Mouse (Mus musculus) embryonic facial prominence, embryonic 13.5 days (tissue): ENCODE results near the gene Slc22a23. TPM values are rescaled to one million over a fixed set of nuclear protein-coding genes. Genes with fewer than 3 reads are reported as not detected.

Experiments
- ATAC-seq: fragments of 200-750 bp; cut with Nextera tagmentation; 2 replicates; pipeline ENCODE4 v1.8.0; 2017; ENCODE audit warnings: low read depth; ENCODE audit not compliant: insufficient number of reproducible peaks, insufficient read depth, low FRiP score, low TSS enrichment
- H3K27ac ChIP-seq: fragments of 300-500 bp; sonication (generic); 2 replicates; pipeline ENCODE4 v1.5.1; 2015; ENCODE audit warnings: moderate library complexity, mild to moderate bottlenecking, inconsistent platforms
- H3K27me3 ChIP-seq: fragments of 300-500 bp; sonication (generic); 2 replicates; pipeline ENCODE4 v1.6.1; 2015; ENCODE audit warnings: mild to moderate bottlenecking, inconsistent platforms
- H3K36me3 ChIP-seq: fragments of 300-500 bp; sonication (generic); 2 replicates; pipeline ENCODE4 v1.6.1; 2015; ENCODE audit warnings: mild to moderate bottlenecking, inconsistent platforms
- H3K4me1 ChIP-seq: fragments of 300-500 bp; sonication (generic); 2 replicates; pipeline ENCODE4 v1.6.1; 2015; ENCODE audit warnings: inconsistent platforms
- H3K4me2 ChIP-seq: fragments of 300-500 bp; sonication (generic); 2 replicates; pipeline ENCODE4 v1.6.1; 2015; ENCODE audit warnings: moderate library complexity, mild to moderate bottlenecking, inconsistent platforms
- H3K4me3 ChIP-seq: fragments of 300-500 bp; sonication (generic); 2 replicates; pipeline ENCODE4 v1.5.1; 2015; ENCODE audit warnings: mild to moderate bottlenecking, inconsistent platforms
- H3K9ac ChIP-seq: fragments of 300-500 bp; sonication (generic); 2 replicates; pipeline ENCODE4 v1.6.1; 2015; ENCODE audit warnings: mild to moderate bottlenecking, inconsistent platforms
- H3K9me3 ChIP-seq: fragments of 300-500 bp; sonication (generic); 2 replicates; pipeline ENCODE4 v1.6.1; 2016; ENCODE audit warnings: inconsistent platforms
- WGBS: fragments of 180-500 bp; shearing (Covaris S2); methylation state at CpG from one replicate; pipeline ENCODE4 v1.1.7; 2015; ENCODE audit warnings: mixed read lengths; 5-methylcytosine and 5-hydroxymethylcytosine counted together
- polyA plus RNA-seq: library from polyadenylated mRNA; unstranded; fragments of >200 nt; fragmentation: Nextera tagmentation; extraction: Ambion mirVana; gene quantifications from 2 replicates; pipeline ENCODE4 v1.2.1, GENCODE M21; 2015

Slc22a23 gene
- polyA plus RNA-seq, 1 experiment from 2014 or later, result 3.3 TPM

DNA sequence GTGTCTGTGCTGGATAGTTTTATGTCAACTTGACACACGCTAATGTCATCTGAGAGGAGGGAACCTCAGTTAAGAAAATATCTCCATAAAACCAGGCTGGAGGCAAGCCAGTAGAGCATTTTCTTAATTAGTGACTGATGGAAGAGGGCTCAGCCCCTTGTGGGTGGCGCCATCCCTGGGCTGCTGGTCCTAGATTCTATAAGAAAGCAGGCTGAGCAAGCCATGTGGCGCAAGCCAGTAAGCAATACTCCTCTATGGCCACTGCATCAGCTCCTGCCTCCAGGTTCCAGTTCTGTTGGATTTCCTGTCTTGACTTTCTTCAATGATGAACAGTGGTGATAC is 104.9 kb downstream of the Slc22a23 start:
- Histone ChIP-seq H3K4me2 (no peak overlapping the region), H3K9ac (no peak overlapping the region), H3K36me3 (no peaks in the 10 kb centered on the region), H3K4me3 (no peak overlapping the region), H3K27me3 (no peaks in the 10 kb centered on the region), H3K9me3 (no peaks in the 10 kb centered on the region), H3K4me1 (peaks cover 27% of the 10 kb centered on the region), H3K27ac (peak overlapping the region; percentile 29; the same call in 1 of the 2 replicates)
- WGBS, result 42% methylated on average over 3 of the region's 3 CpGs
- peak; percentile 48; the same call in 1 of the 2 replicates for ATAC-seq

DNA sequence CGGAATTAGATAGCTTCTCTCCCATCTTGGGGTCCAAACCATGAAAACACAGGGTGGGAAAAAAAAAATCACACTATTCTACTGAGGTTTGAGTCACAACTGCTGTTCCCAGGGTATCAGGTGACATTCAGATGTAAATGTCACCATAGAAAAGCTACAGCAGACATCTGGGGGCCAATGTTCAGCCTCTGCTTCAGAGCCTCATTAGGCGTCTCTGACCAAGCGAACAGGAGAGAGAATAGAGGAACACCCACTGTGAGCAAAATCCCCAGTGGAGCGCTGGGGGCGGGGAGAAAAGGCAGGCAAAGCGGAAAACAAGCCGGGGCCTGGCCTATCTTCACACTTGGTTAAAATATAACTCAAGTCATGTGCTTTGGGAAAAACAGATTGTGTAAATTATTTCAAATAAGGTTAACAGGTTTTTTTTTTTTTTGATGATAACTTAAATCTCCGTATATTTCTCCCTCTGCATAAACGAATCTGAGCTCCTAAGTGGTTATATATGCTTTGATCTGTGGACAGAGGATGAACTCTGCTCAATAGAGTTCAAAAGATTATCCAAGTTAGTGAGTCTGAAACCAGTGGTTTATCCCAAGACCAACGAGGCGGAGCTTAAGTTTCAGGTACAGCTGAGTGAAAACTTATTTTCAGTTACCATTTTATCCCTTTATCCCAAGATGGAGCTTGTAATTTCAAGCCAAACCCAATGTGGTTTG is 105.5 kb downstream of the Slc22a23 start:
- no peaks in the 10 kb centered on the region for H3K27me3 ChIP-seq
- H3K9me3 ChIP-seq, result no peaks in the 10 kb centered on the region
- H3K9ac ChIP-seq, result no peak overlapping the region
- peaks cover 27% of the 10 kb centered on the region for H3K4me1 ChIP-seq
- no peak for ATAC-seq
- no peaks in the 10 kb centered on the region for H3K36me3 ChIP-seq
- 13% methylated on average over 11 of the region's 11 CpGs for WGBS
- H3K4me3 ChIP-seq, result no peak overlapping the region
- H3K4me2 ChIP-seq, result peak overlapping the region; percentile 19
- H3K27ac ChIP-seq, result peak overlapping the region; percentile 44

DNA sequence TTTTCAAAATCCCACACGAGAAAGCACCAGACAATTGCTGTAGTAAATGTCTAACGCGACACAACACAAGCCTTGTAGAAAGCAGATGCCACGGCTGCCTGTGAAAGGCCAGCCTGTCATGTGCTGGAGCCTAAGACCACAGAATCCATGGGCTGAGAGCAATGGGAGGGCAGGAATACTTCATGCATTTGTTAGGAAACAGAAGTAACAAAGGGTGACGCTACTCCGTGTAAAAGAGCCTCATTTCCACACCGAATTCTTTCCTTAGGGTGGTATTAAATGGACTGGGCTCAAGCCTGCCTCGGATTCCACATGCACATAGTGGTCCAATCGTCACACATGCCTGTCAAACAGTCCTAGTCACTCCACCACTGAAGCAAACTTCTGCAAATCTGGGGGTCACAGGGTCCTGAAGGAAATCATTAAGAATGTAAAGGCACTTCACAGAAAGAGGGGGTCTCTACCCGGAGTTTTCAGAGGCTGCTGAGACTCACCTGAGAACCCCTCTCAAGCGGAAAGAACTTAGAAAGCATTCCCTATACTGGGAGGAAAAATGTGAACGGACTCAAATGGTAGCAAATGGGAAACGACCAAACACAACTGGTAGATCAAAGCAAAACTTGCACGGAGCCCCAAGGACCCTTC is 106.2 kb downstream of the Slc22a23 start:
- no peaks in the 10 kb centered on the region for H3K27me3 ChIP-seq
- no peaks in the 10 kb centered on the region for H3K36me3 ChIP-seq
- H3K4me3 ChIP-seq, result no peak overlapping the region
- H3K9me3 ChIP-seq, result no peaks in the 10 kb centered on the region
- peaks cover 31% of the 10 kb centered on the region for H3K4me1 ChIP-seq
- 10% methylated on average over 14 of the region's 14 CpGs for WGBS
- H3K9ac ChIP-seq, result no peak overlapping the region
- H3K27ac ChIP-seq, result peak overlapping the region; percentile 41; the same call in 1 of the 2 replicates
- H3K4me2 ChIP-seq, result peak overlapping the region; percentile 5; the same call in 1 of the 2 replicates
- ATAC-seq, result no peak

DNA sequence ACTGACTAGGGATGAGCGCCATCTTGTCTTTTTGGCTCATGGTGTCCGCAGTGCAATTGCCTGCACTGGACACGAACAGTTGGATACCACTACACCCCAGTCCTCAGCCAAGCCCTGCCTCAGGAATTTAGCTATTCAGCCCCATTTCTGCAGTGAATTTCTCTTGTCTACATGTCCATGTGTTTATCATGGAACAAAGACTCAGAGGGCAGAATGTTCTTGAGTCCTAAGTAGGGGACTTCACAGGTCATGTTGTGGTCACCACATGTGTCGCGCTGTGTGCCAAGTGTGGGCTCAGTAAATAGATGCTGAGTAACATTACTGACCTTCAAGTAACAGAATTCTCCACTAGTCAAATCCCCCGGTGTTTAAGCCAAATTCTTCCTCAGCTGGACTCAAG is 109.9 kb downstream of the Slc22a23 start:
- Histone ChIP-seq H3K4me3 (no peak overlapping the region), H3K27ac (no peak overlapping the region), H3K27me3 (no peaks in the 10 kb centered on the region), H3K4me2 (no peak overlapping the region), H3K9me3 (no peaks in the 10 kb centered on the region), H3K9ac (no peak overlapping the region), H3K36me3 (no peaks in the 10 kb centered on the region), H3K4me1 (peaks cover 25% of the 10 kb centered on the region)
- no peak for ATAC-seq
- 94% methylated on average over 6 of the region's 6 CpGs for WGBS

DNA sequence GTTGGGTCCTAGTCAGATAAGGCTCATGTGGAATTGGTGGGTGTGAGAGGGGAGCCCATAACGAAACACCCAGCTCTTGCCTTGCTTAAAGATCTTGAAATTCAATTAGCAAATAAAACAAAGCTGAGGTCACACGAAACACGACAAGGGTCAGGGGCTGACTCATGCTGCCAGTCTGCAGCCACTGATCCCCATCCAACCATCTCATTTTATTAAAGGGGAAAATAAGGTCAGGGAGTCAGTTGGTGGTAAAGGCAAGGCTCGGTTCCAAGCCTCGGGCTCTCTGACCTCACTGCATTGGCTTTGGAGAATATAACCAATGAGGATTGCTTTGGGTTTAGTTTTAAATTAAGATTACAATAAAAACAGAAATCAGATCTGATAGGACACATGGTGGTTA is 110.5 kb downstream of the Slc22a23 start:
- H3K9ac ChIP-seq, result no peak overlapping the region
- H3K27ac ChIP-seq, result no peak overlapping the region
- 33% methylated on average over 5 of the region's 5 CpGs for WGBS
- ATAC-seq, result no peak
- H3K4me3 ChIP-seq, result no peak overlapping the region
- no peaks in the 10 kb centered on the region for H3K36me3 ChIP-seq
- H3K9me3 ChIP-seq, result no peaks in the 10 kb centered on the region
- H3K27me3 ChIP-seq, result no peaks in the 10 kb centered on the region
- H3K4me1 ChIP-seq, result peaks cover 19% of the 10 kb centered on the region
- H3K4me2 ChIP-seq, result no peak overlapping the region

DNA sequence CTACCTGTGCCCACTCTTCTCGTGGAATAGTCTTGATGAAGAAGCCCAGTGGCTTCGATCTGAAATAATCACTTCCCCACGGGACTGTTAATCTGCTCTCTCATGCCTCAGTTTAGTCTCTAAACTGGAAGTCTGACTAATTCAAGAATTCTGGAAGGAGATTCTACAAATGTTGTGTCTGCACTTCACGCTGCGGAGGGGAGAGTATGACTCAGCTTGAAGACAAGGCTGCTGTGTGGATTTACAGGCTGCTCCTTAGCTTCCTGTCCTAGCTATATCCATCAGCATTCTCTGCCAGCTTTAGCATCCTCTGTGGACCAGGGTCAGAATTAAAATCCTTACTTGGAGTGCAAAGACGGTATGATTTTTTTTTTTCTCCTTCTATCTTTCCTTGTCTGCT is 112.0 kb downstream of the Slc22a23 start:
- no peak overlapping the region for H3K4me2 ChIP-seq
- no peak for ATAC-seq
- 68% methylated on average over 6 of the region's 6 CpGs for WGBS
- no peaks in the 10 kb centered on the region for H3K27me3 ChIP-seq
- no peak overlapping the region for H3K27ac ChIP-seq
- no peaks in the 10 kb centered on the region for H3K36me3 ChIP-seq
- peaks cover 7% of the 10 kb centered on the region for H3K4me1 ChIP-seq
- no peak overlapping the region for H3K9ac ChIP-seq
- no peak overlapping the region for H3K4me3 ChIP-seq
- no peaks in the 10 kb centered on the region for H3K9me3 ChIP-seq

DNA sequence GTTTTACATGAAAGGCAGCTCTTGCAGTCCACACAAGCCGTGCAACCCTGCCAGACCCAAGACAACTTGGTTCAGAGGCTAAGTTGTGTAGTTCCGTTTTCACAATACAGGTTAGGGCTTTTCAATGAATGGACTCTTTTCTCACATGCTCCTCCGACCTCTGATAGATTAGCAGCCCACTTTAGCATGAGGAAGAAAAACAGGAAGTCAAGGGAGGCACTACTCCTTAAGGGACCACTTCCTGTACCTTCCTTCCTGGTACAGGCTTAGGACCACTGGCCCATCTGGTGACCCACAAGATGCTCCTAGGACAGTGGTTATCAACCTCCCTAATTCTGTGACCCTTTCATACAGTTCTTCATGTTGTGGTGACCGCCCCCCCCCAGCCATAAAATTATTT is 116.1 kb downstream of the Slc22a23 start:
- Histone ChIP-seq H3K27me3 (no peaks in the 10 kb centered on the region), H3K27ac (no peak overlapping the region), H3K4me1 (peaks cover 7% of the 10 kb centered on the region; the same call in 1 of the 2 replicates), H3K9me3 (no peaks in the 10 kb centered on the region), H3K36me3 (no peaks in the 10 kb centered on the region), H3K9ac (no peak overlapping the region), H3K4me3 (no peak overlapping the region), H3K4me2 (no peak overlapping the region)
- ATAC-seq, result no peak
- 66% methylated on average over 4 of the region's 4 CpGs for WGBS

DNA sequence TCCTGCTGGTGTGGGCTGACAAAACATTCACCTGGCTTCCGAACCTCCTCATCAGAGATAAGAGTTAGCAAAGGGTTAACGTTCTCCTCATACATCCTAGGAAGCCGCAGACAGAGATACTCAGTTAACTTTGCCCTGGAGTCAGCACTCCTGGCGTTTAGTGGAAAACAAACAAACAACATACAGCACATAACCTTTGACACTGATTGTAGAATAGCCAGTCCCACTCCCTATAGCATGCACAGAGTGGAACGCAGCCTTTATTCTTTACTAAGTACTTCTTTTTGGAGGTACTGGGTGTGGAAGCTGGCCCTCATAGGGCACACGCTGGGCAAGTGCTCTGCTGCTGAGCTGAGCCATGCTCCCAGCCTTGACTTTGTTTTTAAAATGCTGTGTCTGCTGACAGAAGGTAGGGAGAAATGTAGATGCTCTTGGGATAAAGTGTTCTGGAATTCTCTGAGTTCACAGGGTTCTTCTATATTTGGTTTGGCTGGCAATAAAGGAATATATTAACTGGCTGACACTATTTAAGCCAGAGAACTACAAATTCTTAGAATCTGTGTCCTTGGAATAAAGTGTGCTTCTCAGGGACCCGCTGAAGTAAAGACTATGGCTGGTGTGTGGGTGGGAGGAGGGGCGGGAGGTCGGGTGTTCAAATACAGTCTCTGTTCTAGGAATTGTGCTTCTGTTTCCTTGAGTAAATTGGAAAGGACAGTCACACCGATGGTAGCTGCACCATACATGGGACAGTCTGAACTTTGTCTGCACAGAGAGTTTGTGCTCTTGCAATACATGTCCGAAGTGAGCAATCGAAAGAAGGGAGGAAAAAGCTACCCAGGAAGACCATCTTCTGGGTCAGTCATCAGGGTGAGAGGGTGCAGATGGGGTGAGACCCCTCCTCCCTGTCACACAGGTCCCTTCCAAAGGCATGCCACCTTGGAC is 117.0 kb downstream of the Slc22a23 start:
- no peak for ATAC-seq
- 35% methylated on average over 12 of the region's 12 CpGs for WGBS

DNA sequence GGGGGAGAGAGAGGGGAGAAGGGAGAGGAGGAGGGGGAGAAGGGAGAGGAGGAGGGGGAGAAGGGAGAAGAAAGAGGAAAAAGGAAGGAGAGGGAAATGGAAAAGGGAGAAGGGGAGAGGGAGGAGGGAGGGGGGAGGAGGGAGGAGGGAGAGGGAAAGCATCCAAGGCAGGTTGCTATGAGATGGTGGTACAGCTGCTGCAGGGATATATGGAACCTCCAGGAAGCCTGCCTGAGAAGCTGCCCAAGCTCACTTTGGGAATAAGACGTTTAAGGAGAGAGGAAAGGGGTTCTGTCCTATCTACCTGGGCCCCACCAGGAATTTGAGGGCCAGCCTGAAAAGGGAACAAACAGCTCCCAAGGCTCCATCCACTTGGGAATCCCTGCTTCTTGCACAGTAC is 118.0 kb downstream of the Slc22a23 start:
- H3K9ac ChIP-seq, result no peak overlapping the region
- H3K36me3 ChIP-seq, result no peaks in the 10 kb centered on the region
- no peak for ATAC-seq
- H3K4me2 ChIP-seq, result no peak overlapping the region
- H3K9me3 ChIP-seq, result no peaks in the 10 kb centered on the region
- H3K4me3 ChIP-seq, result no peak overlapping the region
- H3K27me3 ChIP-seq, result no peaks in the 10 kb centered on the region
- 23% methylated on average over 1 of the region's 1 CpGs for WGBS
- H3K27ac ChIP-seq, result no peak overlapping the region
- peaks cover 15% of the 10 kb centered on the region; the same call in 1 of the 2 replicates for H3K4me1 ChIP-seq

More for the DNA sequence above, 117.0 kb downstream of the Slc22a23 start:
- no peak overlapping the region for H3K4me3 ChIP-seq
- peaks cover 13% of the 10 kb centered on the region; the same call in 1 of the 2 replicates for H3K4me1 ChIP-seq
- H3K36me3 ChIP-seq, result no peaks in the 10 kb centered on the region
- no peak overlapping the region for H3K27ac ChIP-seq
- no peak overlapping the region; the same call in 1 of the 2 replicates for H3K9ac ChIP-seq
- H3K9me3 ChIP-seq, result no peaks in the 10 kb centered on the region
- no peak overlapping the region for H3K4me2 ChIP-seq
- H3K27me3 ChIP-seq, result no peaks in the 10 kb centered on the region

DNA sequence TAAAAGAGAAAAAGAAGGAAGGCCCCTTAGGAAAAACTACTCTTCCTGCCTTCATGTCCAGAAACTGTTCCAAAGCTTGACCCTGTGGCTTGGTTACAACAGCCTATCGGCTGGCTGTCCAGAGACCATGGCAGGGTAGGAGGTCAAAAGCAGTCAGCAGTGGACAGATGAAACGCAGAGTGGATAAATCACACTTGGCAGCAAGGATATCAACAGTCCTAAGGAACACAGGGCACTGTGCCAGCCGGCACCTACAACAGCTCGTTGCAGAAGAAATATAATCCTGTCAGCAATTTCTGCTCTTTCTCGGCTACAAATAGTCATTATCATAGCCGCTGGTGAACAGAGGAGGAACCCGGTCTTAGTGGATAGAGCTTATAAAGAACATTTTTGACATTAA is 122.0 kb downstream of the Slc22a23 start:
- H3K27ac ChIP-seq, result no peak overlapping the region
- WGBS, result 50% methylated on average over 7 of the region's 7 CpGs

DNA sequence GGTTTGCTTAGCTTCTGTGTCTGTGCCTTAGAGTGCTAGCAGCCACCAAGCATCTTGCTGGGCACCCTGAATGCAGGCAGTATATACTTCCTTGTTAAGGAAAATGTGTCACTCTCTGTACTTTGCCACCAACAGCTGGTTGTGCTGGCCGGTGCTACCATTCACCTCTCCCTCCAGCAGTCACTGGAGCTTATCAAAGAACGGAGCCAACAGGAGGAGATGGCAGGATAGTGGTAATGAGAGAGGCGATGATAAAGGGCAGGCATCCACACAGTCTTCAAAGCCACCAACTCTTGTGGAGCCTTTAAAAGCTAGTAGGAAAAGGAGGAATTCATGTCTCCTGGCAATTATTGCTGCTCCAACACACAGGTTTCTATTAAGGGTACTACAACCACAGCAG is 125.3 kb downstream of the Slc22a23 start:
- WGBS, result 79% methylated on average over 3 of the region's 3 CpGs
- Histone ChIP-seq H3K27me3 (no peaks in the 10 kb centered on the region), H3K36me3 (0 out of 2 replicates have a peak, but pooled peaks cover 3% of the 10 kb centered on the region), H3K4me3 (no peak overlapping the region), H3K9ac (no peak overlapping the region), H3K9me3 (no peaks in the 10 kb centered on the region), H3K4me2 (no peak overlapping the region), H3K27ac (no peak overlapping the region), H3K4me1 (peaks cover 8% of the 10 kb centered on the region; the same call in 1 of the 2 replicates)
- ATAC-seq, result no peak

More for the DNA sequence above, 122.0 kb downstream of the Slc22a23 start:
- Histone ChIP-seq H3K9me3 (no peaks in the 10 kb centered on the region), H3K36me3 (0 out of 2 replicates have a peak, but pooled peaks cover 3% of the 10 kb centered on the region), H3K4me2 (no peak overlapping the region), H3K27me3 (no peaks in the 10 kb centered on the region), H3K4me1 (peaks cover 12% of the 10 kb centered on the region; the same call in 1 of the 2 replicates), H3K4me3 (no peak overlapping the region), H3K9ac (no peak overlapping the region)
- no peak for ATAC-seq
